ENCODE assay signal across 8 mouse cellular contexts in genomic region chr9:35108916-35109315, GRCm38 (mm10). TPM values are rescaled to one million over a fixed set of nuclear protein-coding genes. Genes with fewer than 3 reads are reported as not detected.
DNase-seq lines count a peak whose midpoint lies in the region; ATAC-seq and TF ChIP-seq lines count a peak whose summit lies in the region.

No protein-coding gene starts in this region.

- ATAC-seq in kidney, postnatal 0 days (replicated peaks; ENCODE audit: low FRiP score, low read depth), result no peak
- peak; percentile 84 for ATAC-seq in lung, embryonic 14.5 days (ENCODE audit: insufficient read depth)

- no peak overlapping the region for H3K4me2 ChIP-seq in kidney, postnatal 0 days (ENCODE audit: low read length)
- H3K4me2 ChIP-seq in lung, embryonic 14.5 days, result 0 out of 2 replicates have a peak overlapping the region, but pooled peaks have one; percentile 7

- no peak overlapping the region for H3K9ac ChIP-seq in kidney, postnatal 0 days (ENCODE audit: low read depth, low read length)
- H3K9ac ChIP-seq in lung, embryonic 14.5 days, result no peak overlapping the region

- no peaks in the 10 kb centered on the region for H3K9me3 ChIP-seq in kidney, postnatal 0 days (replicated peaks; ENCODE audit: low read length)
- no peaks in the 10 kb centered on the region for H3K9me3 ChIP-seq in heart, embryonic 10.5 days
- H3K9me3 ChIP-seq in lung, embryonic 14.5 days (ENCODE audit: low read depth, low read length), result no peaks in the 10 kb centered on the region

- H3K4me3 ChIP-seq in kidney, postnatal 0 days (replicated peaks; ENCODE audit: low read depth, low read length), result no peak overlapping the region
- H3K4me3 ChIP-seq in cortical plate, adult 2 months (ENCODE audit: insufficient read depth, low read length), result no peak overlapping the region
- no peak overlapping the region for H3K4me3 ChIP-seq in heart, embryonic 10.5 days
- no peak overlapping the region for H3K4me3 ChIP-seq in lung, embryonic 14.5 days (ENCODE audit: low read depth, low read length)

- WGBS in kidney, postnatal 0 days, result 61% methylated on average over 5 of the region's 5 CpGs
- WGBS in heart, embryonic 10.5 days, result 57% methylated on average over 5 of the region's 5 CpGs
- WGBS in lung, embryonic 14.5 days, result 41% methylated on average over 5 of the region's 5 CpGs

- H3K27me3 ChIP-seq in kidney, postnatal 0 days (ENCODE audit: insufficient read depth, low read length), result no peaks in the 10 kb centered on the region
- H3K27me3 ChIP-seq in heart, embryonic 10.5 days (ENCODE audit: insufficient read depth, poor library complexity, severe bottlenecking), result no peaks in the 10 kb centered on the region
- H3K27me3 ChIP-seq in lung, embryonic 14.5 days (ENCODE audit: insufficient read depth, low read length), result no peaks in the 10 kb centered on the region

- no peak overlapping the region for H3K27ac ChIP-seq in kidney, postnatal 0 days
- peak overlapping the region; percentile 87 for H3K27ac ChIP-seq in cortical plate, adult 2 months (ENCODE audit: insufficient read depth, low read length)
- H3K27ac ChIP-seq in heart, embryonic 10.5 days, result peak overlapping the region; percentile 59
- H3K27ac ChIP-seq in lung, embryonic 14.5 days (ENCODE audit: low read depth), result peak overlapping the region; percentile 48

- H3K4me1 ChIP-seq in kidney, postnatal 0 days (replicated peaks; ENCODE audit: insufficient read depth, low read length), result no peaks in the 10 kb centered on the region; the same call in 1 of the 2 replicates
- H3K4me1 ChIP-seq in cortical plate, adult 2 months (ENCODE audit: control insufficient read depth, insufficient read depth, low read length), result peaks cover 3% of the 10 kb centered on the region
- H3K4me1 ChIP-seq in heart, embryonic 10.5 days, result peaks cover 58% of the 10 kb centered on the region
- H3K4me1 ChIP-seq in lung, embryonic 14.5 days (ENCODE audit: insufficient read depth), result peaks cover 47% of the 10 kb centered on the region

- H3K36me3 ChIP-seq in kidney, postnatal 0 days (ENCODE audit: insufficient read depth, low read length), result no peaks in the 10 kb centered on the region
- H3K36me3 ChIP-seq in heart, embryonic 10.5 days, result no peaks in the 10 kb centered on the region; the same call in 1 of the 2 replicates
- H3K36me3 ChIP-seq in lung, embryonic 14.5 days (ENCODE audit: insufficient read depth), result 0 out of 2 replicates have a peak, but pooled peaks cover 3% of the 10 kb centered on the region

- TF ChIP-seq POLR2A in cortical plate, adult 2 months (IDR thresholded peaks at IDR 0.05; ENCODE audit: extremely low read depth, insufficient read depth, low read length), result no peak

- peak; percentile 32 for DNase-seq in kidney, postnatal 0 days (ENCODE audit: low spot score)
- DNase-seq in kidney, adult 9 months, result no peak
- DNase-seq in heart, embryonic 10.5 days (ENCODE audit: low spot score), result peak; percentile 73
- DNase-seq in layer of hippocampus, postnatal 10 days (ENCODE audit: low spot score in 2 of 2), result peak; percentile 82 to 86
- DNase-seq in lung, embryonic 14.5 days, result peak; percentile 88
- no peak for DNase-seq in T-cell, adult 2 months (ENCODE audit: low spot score)
- no peak for DNase-seq in urinary bladder, postnatal 25 days (ENCODE audit: low spot score)

- TF ChIP-seq CTCF in kidney, postnatal 0 days (IDR thresholded peaks at IDR 0.05; ENCODE audit: low read depth), result no peak
- no peak for TF ChIP-seq CTCF in cortical plate, adult 2 months (IDR thresholded peaks at IDR 0.05; ENCODE audit: extremely low read depth, insufficient read depth, low read length)
- no peak for TF ChIP-seq CTCF in lung, embryonic 14.5 days (IDR thresholded peaks at IDR 0.05; ENCODE audit: low read depth)

RNA-seq across cellular contexts. Expression of gene St3gal4, which starts 10.2 kb away (rescaled TPM):
- 11.7 and 13.1 TPM in 2 replicates for polyA plus RNA-seq in kidney, postnatal 0 days (2015; fragmentation: Nextera tagmentation; extraction: Ambion mirVana)
- polyA plus RNA-seq in cortical plate, adult 2 months (2012; rRNA removed), result 7.5 and 8.3 TPM in 2 replicates
- 16.0 and 18.4 TPM in 2 replicates for polyA plus RNA-seq in heart, embryonic 10.5 days (2016; fragmentation: Nextera tagmentation; extraction: Ambion mirVana)
- 10 to 100 TPM; 18.8 to 22.1 TPM for total RNA-seq in layer of hippocampus, postnatal 10 days (2021)
- 30.5 and 33.4 TPM in 2 replicates for polyA plus RNA-seq in lung, embryonic 14.5 days (2014; fragmentation: Nextera tagmentation; extraction: Ambion mirVana)

Comparison
In these comparisons a context has a peak if more than half of its experiments do, and no peak if none do; other contexts are left out.
1. DNase-seq: peak in kidney, postnatal 0 days (single experiment), heart, embryonic 10.5 days (single experiment), layer of hippocampus, postnatal 10 days (2 of 2) and lung, embryonic 14.5 days (single experiment); none in kidney, adult 9 months (single experiment), T-cell, adult 2 months (single experiment) and urinary bladder, postnatal 25 days (single experiment).